Mouse (Mus musculus) liver, embryonic 16.5 days (tissue): Measurements from ENCODE around the gene Ttc17. TPM values are rescaled to one million over a fixed set of nuclear protein-coding genes. Genes with fewer than 3 reads are reported as not detected.

ENCODE experiments used
- ATAC-seq: fragments of 200-750 bp; cut with Nextera tagmentation; 2 replicates; pipeline ENCODE4 v1.8.0; 2017; ENCODE audit warnings: low read depth, mild to moderate bottlenecking, moderate number of reproducible peaks, moderate library complexity
- H3K27ac ChIP-seq: fragments of 300-500 bp; sonication (generic); 2 replicates; pipeline ENCODE4 v1.5.1; 2014; ENCODE audit warnings: mild to moderate bottlenecking, low read length
- H3K27me3 ChIP-seq: fragments of 300-500 bp; sonication (generic); 2 replicates; pipeline ENCODE4 v1.6.1; 2014; ENCODE audit warnings: low read depth, low read length, mixed read lengths; ENCODE audit not compliant: control insufficient read depth, insufficient read depth
- H3K36me3 ChIP-seq: fragments of 300-500 bp; sonication (generic); 2 replicates; pipeline ENCODE4 v1.6.1; 2014; ENCODE audit warnings: mild to moderate bottlenecking; ENCODE audit not compliant: control insufficient read depth, insufficient read depth
- H3K4me1 ChIP-seq: fragments of 300-500 bp; sonication (generic); 2 replicates; pipeline ENCODE4 v1.6.1; 2014; ENCODE audit warnings: low read depth, low read length, mixed read lengths; ENCODE audit not compliant: control insufficient read depth
- H3K4me2 ChIP-seq: fragments of 300-500 bp; sonication (generic); 2 replicates; pipeline ENCODE4 v1.6.1; 2014; ENCODE audit warnings: low read depth, low read length, mixed read lengths
- H3K4me3 ChIP-seq: fragments of 300-500 bp; sonication (generic); 2 replicates; pipeline ENCODE4 v1.5.1; 2014; ENCODE audit warnings: low read depth, mild to moderate bottlenecking, low read length
- H3K9ac ChIP-seq: fragments of 300-500 bp; sonication (generic); 2 replicates; pipeline ENCODE4 v1.6.1; 2014; ENCODE audit warnings: low read depth, low read length
- H3K9me3 ChIP-seq: fragments of 300-500 bp; sonication (generic); replicated peaks from 2 replicates; pipeline ENCODE4 v1.6.1; 2016; ENCODE audit warnings: low read length; ENCODE audit not compliant: control insufficient read depth
- WGBS: fragments of 180-500 bp; shearing (Covaris S2); extraction: QIAGEN DNeasy Blood & Tissue Kit; methylation state at CpG from one replicate; pipeline ENCODE4 v1.1.7; 2014; ENCODE audit not compliant: insufficient replicate concordance; 5-methylcytosine and 5-hydroxymethylcytosine counted together
- polyA plus RNA-seq: library from polyadenylated mRNA; unstranded; fragments of >200 nt; fragmentation: Nextera tagmentation; extraction: Ambion mirVana; gene quantifications from 2 replicates; pipeline ENCODE4 v1.2.1, GENCODE M21; 2015

Ttc17 gene
- polyA plus RNA-seq, 1 experiment from 2014 or later: 7.6 TPM

GRCm38 (mm10) chr2:94297467-94297866 is 109.0 kb downstream of the Ttc17 start:
- no peaks in the 10 kb centered on the region for H3K9me3 ChIP-seq
- ATAC-seq: no peak
- H3K27ac ChIP-seq: no peak overlapping the region
- H3K27me3 ChIP-seq: no peaks in the 10 kb centered on the region
- H3K4me2 ChIP-seq: no peak overlapping the region
- WGBS: 65% methylated on average over 3 of the region's 3 CpGs
- no peak overlapping the region for H3K4me3 ChIP-seq
- H3K9ac ChIP-seq: no peak overlapping the region
- no peaks in the 10 kb centered on the region for H3K4me1 ChIP-seq
- no peaks in the 10 kb centered on the region; the same call in 1 of the 2 replicates for H3K36me3 ChIP-seq

DNA sequence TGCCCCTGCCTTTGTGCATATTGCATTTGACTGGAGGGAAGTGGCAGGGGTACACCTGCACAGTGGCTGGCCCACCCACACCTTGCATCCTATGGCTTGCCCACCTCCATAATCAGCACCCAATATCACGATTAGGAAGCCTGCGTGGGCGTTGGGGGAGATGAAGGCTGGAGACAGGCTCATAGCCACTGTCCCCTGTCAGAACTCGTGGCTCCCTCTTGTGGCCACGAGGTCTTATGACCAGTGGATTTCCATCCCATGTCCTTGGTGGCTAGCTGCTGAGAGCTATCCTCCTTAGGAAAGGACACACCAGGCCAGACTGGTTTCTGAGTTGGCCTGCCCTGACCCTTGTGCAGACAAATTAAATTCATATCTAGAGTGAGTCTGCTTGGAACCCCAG is 116.0 kb downstream of the Ttc17 start:
- no peaks in the 10 kb centered on the region for H3K36me3 ChIP-seq
- H3K4me1 ChIP-seq: no peaks in the 10 kb centered on the region
- no peak overlapping the region for H3K27ac ChIP-seq
- ATAC-seq: no peak
- 0 out of 2 replicates have a peak, but pooled peaks cover 2% of the 10 kb centered on the region for H3K27me3 ChIP-seq
- no peak overlapping the region for H3K9ac ChIP-seq
- H3K9me3 ChIP-seq: no peaks in the 10 kb centered on the region
- H3K4me2 ChIP-seq: no peak overlapping the region
- WGBS: under 1% methylated on average over 5 of the region's 5 CpGs
- H3K4me3 ChIP-seq: no peak overlapping the region

GRCm38 (mm10) chr2:94289659-94290058 is 116.8 kb downstream of the Ttc17 start:
- H3K9ac ChIP-seq: no peak overlapping the region
- H3K27me3 ChIP-seq: 0 out of 2 replicates have a peak, but pooled peaks cover 2% of the 10 kb centered on the region
- H3K4me2 ChIP-seq: no peak overlapping the region
- ATAC-seq: no peak
- no peaks in the 10 kb centered on the region for H3K36me3 ChIP-seq
- H3K9me3 ChIP-seq: no peaks in the 10 kb centered on the region
- no peak overlapping the region for H3K4me3 ChIP-seq
- 43% methylated on average over 6 of the region's 6 CpGs for WGBS
- H3K4me1 ChIP-seq: no peaks in the 10 kb centered on the region
- no peak overlapping the region for H3K27ac ChIP-seq

- H3K9ac ChIP-seq: no peak overlapping the region
- no peaks in the 10 kb centered on the region for H3K4me1 ChIP-seq
- H3K4me3 ChIP-seq: no peak overlapping the region
- H3K4me2 ChIP-seq: no peak overlapping the region
- no peaks in the 10 kb centered on the region for H3K36me3 ChIP-seq
- H3K27ac ChIP-seq: no peak overlapping the region
- no peaks in the 10 kb centered on the region for H3K9me3 ChIP-seq
- no peak for ATAC-seq
- H3K27me3 ChIP-seq: 0 out of 2 replicates have a peak, but pooled peaks cover 2% of the 10 kb centered on the region
- WGBS: 5% methylated on average over 2 of the region's 2 CpGs
These were observed 117.3 kb downstream of the Ttc17 start for GRCm38 (mm10) chr2:94289169-94289568.

DNA sequence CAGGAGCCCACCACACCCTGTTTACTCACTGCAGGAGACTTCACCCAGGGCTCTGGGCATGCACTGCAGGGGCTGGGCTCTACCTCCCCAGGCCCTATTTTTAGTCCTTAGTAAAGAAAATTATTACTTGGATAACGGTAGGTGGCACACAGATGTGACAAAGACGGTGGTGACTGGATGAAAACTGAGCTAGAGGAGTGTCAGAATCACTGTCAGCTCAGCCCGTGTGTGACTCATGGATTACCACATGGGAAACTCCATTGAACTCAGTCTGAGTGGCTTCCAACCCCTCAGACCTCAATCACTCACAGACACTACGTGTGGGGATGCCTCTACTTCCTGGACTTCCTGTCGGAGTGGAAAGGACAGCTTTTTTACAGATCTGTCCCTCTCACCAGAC is 118.4 kb downstream of the Ttc17 start:
- ATAC-seq: no peak
- no peak overlapping the region for H3K4me2 ChIP-seq
- H3K36me3 ChIP-seq: no peaks in the 10 kb centered on the region
- no peak overlapping the region for H3K9ac ChIP-seq
- no peaks in the 10 kb centered on the region for H3K9me3 ChIP-seq
- H3K4me1 ChIP-seq: no peaks in the 10 kb centered on the region
- H3K27ac ChIP-seq: no peak overlapping the region
- WGBS: 26% methylated on average over 5 of the region's 5 CpGs
- H3K4me3 ChIP-seq: no peak overlapping the region
- 0 out of 2 replicates have a peak, but pooled peaks cover 2% of the 10 kb centered on the region for H3K27me3 ChIP-seq

GRCm38 (mm10) chr2:94287435-94287834 is 119.1 kb downstream of the Ttc17 start:
- ATAC-seq: no peak
- WGBS: 64% methylated on average over 7 of the region's 7 CpGs
- H3K27ac ChIP-seq: no peak overlapping the region
- no peaks in the 10 kb centered on the region for H3K4me1 ChIP-seq
- no peaks in the 10 kb centered on the region for H3K9me3 ChIP-seq
- H3K27me3 ChIP-seq: 0 out of 2 replicates have a peak, but pooled peaks cover 2% of the 10 kb centered on the region
- no peak overlapping the region for H3K9ac ChIP-seq
- H3K4me2 ChIP-seq: no peak overlapping the region
- H3K4me3 ChIP-seq: no peak overlapping the region
- no peaks in the 10 kb centered on the region for H3K36me3 ChIP-seq

DNA sequence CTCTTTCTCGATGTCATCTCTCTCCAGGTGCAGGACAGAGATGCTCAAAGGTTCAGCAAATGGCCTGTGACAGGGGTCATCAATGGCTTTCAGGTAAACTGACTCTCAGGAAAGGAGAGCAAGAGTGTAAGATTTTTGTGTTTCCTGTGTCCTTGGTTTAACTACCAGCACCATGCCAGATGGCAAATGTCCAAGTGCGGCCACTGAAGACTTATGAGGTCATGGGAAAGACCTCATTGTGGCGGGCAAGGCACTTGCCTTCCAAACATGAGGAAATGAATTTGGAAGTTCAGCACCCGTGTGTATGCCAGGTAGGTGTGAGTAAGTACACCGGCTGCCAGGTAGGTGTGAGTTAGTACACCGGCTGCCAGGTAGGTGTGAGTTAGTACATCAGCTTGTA is 123.0 kb downstream of the Ttc17 start:
- Histone ChIP-seq H3K4me2 (no peak overlapping the region), H3K27ac (no peak overlapping the region), H3K9me3 (no peaks in the 10 kb centered on the region), H3K36me3 (no peaks in the 10 kb centered on the region), H3K4me1 (no peaks in the 10 kb centered on the region), H3K9ac (no peak overlapping the region), H3K4me3 (no peak overlapping the region), H3K27me3 (0 out of 2 replicates have a peak, but pooled peaks cover 2% of the 10 kb centered on the region)
- no peak for ATAC-seq
- 59% methylated on average over 6 of the region's 6 CpGs for whole genome bisulfite sequencing

- H3K4me2 ChIP-seq: no peak overlapping the region
- no peak for ATAC-seq
- peaks cover 4% of the 10 kb centered on the region for H3K27me3 ChIP-seq
- no peaks in the 10 kb centered on the region for H3K4me1 ChIP-seq
- H3K9me3 ChIP-seq: no peaks in the 10 kb centered on the region
- 63% methylated on average over 5 of the region's 5 CpGs for WGBS
- no peak overlapping the region for H3K27ac ChIP-seq
- no peak overlapping the region for H3K4me3 ChIP-seq
- no peak overlapping the region for H3K9ac ChIP-seq
- H3K36me3 ChIP-seq: no peaks in the 10 kb centered on the region
These were observed 126.9 kb downstream of the Ttc17 start for GRCm38 (mm10) chr2:94279596-94279995.

DNA sequence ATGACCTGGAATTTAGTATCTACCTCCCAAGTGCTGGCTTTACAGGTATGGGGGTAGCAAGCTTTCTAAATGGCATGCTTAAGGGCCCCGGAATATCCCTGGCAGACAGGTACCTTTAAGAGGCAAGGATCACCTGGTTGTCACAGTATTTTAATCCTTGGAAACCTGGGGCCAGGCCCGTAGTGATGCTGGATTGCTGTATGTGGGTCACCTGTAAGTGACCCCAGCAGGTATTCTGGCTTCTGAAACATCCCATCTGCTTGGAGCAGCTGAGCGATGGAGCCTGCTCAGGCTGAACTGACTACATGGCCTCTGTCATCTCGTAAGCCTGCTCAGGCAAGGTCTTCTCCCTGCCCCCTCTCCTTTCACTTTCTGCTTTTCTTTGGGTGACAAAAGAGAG is 130.4 kb downstream of the Ttc17 start:
- Histone ChIP-seq H3K27ac (no peak overlapping the region), H3K4me2 (no peak overlapping the region), H3K36me3 (no peaks in the 10 kb centered on the region), H3K4me3 (no peak overlapping the region), H3K4me1 (peaks cover 4% of the 10 kb centered on the region), H3K27me3 (peaks cover 26% of the 10 kb centered on the region), H3K9me3 (no peaks in the 10 kb centered on the region), H3K9ac (no peak overlapping the region)
- no peak for ATAC-seq
- 53% methylated on average over 4 of the region's 4 CpGs for WGBS
